Mouse (Mus musculus): ENCODE measurements around the gene Svbp. TPM values are rescaled to one million over a fixed set of nuclear protein-coding genes. Genes with fewer than 3 reads are reported as not detected.

Gene Svbp
- 70.2 TPM for polyA plus RNA-seq (2017; shearing (Covaris generic))

DNA sequence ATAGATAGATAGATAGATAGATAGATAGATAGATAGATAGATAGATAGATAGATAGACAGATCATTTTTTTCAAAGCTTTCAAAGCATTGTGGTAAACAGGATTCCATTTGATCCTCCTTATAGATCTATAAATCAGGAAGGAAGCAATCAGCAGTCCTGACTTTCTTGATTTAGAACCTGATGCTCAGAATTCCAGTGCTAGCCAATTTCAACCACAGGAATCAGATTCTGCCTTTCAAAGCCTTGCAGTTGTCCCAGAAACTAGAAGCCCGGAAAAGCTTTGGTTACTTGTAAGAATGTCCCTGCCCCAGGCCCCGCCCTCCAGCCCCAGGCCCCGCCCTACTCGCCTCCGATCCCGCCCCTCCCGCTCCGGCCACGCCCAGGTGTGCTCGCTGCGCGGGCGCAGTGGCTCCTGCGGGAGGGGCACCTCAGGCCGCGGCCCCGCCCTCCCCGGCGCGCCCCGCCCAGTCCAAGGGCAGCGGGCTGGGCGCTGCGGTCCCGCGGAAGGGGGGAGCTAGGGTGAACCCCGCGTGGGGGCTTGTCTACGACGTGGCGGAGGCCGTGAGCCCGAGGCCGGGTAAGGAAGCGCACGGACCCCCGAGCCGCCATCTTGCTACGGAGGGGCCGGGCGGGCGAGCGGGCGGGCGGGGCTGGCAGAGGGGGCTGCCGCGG lies at the start of gene Svbp:
Gene Svbp (plus strand): TSS at position 398 of the 673 bp plus-strand sequence.

DNA sequence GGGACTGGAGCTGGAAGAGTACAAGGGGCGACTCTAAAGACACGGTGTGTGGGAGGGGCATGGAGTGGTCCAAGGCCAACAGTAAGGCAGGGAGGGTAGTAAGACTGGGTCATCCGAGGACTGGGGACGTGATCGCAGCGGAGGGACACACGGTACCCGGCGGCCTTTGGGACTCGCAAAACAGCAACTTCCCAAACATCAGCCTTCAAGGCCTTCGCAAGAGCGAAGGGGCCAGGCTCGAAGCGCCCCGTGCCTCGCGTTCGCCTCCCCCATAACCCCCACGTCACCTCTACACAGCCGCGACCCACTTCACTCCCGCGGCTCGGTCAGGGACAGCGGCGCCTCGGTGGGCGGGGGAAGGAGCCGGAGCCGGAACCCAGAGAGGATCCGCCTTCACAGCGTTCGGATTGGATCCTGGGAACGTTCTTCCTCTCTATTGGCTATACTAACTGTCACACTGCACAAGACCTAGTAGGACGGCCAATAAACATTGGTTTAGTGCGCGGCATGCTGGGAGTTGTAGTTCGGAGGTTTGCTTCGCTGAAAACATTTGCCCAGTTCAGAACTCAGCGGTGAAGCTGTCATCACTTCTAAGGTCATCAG lies 21.2 kb upstream of the Svbp start, which contains the start of gene Zfp691:
Gene Zfp691 (minus strand): TSS at position 345 of the 603 bp plus-strand sequence.

DNA sequence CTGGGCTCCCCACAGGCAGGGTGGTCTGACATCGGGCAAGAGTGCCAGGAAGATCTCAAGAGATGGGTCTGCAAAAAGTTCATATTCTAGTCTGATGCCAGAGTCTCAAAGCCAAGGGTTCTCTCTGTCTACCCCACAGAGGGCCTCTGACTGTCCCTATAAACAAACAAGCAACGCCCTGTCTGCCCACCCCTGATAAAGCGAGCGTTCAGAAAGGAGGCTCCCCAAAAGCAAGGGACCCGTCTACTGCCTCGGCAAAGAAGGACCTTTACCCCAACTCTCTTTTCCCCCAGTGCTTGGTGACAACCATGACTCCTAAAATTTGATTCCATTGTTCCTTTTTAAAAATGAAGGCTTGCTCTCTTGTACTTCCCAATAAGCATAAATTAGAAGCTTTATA lies 5.2 kb upstream of the Svbp start, which contains the start of gene Ermap:
Gene Ermap (minus strand): TSS at position 148 of the 400 bp plus-strand sequence.

DNA sequence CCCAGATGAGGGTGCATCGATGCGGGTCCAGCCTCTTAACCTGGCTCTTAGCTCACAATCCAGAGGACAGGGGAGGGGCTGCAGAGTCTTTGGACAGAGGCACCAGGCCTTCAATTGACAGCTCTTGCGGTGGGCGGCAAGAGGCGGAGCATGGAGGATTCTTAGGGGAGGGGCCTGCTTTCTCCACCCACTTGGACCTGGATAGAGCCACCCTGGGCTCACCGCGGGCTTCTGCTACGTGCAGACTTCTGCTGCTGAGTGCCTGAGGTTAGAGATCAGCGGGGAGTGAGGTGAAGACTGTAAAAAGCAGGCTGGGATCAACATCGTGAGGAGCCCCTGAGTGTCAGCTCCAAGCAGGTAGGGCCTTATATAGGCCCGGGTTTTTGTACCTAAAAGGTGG lies 23.1 kb downstream of the Svbp start, which contains the start of gene Tmem269:
Gene Tmem269 (minus strand): TSS at position 49 of the 400 bp plus-strand sequence.

DNA sequence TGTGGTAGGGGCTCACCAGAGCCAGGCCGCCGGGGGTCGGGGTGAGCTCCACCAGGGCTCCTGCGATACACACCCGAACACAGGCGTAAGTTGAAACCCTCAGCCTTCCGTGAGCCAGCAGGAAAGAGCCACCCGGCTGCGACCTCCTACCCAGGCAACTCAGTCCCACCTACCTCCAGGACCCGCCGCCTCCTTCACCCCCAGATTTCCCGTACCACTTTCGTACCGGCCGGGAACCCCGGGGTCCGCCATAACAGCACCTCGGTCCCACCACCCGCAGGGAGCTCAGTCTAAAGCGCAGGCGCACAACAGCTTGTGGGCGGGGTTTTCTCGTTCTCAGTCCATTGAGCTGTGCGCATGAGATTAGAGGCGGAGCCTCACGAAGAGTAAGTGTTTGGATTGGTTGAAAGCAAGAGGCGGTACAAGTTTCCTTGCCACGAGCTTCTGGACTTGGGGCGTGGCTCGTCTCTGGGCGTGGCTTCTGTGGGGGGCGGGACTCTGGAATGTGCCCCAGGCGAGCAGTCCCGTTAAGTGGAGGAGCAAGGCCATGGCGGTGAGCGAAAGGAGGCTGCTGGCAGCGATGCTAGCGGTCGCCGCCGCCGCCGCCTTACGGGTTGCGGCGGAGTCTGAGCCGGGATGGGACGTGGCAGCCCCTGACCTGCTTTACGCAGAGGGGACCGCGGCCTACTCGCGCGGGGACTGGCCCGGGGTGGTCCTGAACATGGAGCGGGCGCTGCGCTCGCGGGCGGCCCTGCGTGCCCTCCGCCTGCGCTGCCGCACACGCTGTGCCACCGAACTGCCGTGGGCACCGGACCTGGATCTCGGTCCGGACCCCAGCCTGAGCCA lies 37.5 kb downstream of the Svbp start, which contains the start of the genes AU022252 and P3h1:
Gene AU022252 (minus strand): TSS at position 303 of the 846 bp plus-strand sequence.
Gene P3h1 (plus strand): TSS at position 506 of the 846 bp plus-strand sequence.

Other genes starting within 250 kb of the Svbp start
- gene Lao1, start 233.7 kb upstream of the Svbp start, polyA plus RNA-seq (2017; shearing (Covaris generic)) = not detected
- gene Slc2a1, start 86.6 kb upstream of the Svbp start, polyA plus RNA-seq (2017; shearing (Covaris generic)) = 69.7 TPM
- 3.4 TPM for gene Zfp691, start 21.1 kb upstream of the Svbp start, polyA plus RNA-seq (2017; shearing (Covaris generic))
- gene Ermap, start 5.3 kb upstream of the Svbp start, polyA plus RNA-seq (2017; shearing (Covaris generic)) = 0.57 TPM
- gene Tmem269, start 22.9 kb downstream of the Svbp start, polyA plus RNA-seq (2017; shearing (Covaris generic)) = 0.20 TPM
- gene AU022252, start 37.4 kb downstream of the Svbp start, polyA plus RNA-seq (2017; shearing (Covaris generic)) = 16.9 TPM
- 1.2 TPM for gene P3h1, start 37.6 kb downstream of the Svbp start, polyA plus RNA-seq (2017; shearing (Covaris generic))
- gene Cldn19, start 60.1 kb downstream of the Svbp start, polyA plus RNA-seq (2017; shearing (Covaris generic)) = not detected
- gene Ybx1, start 99.3 kb downstream of the Svbp start, polyA plus RNA-seq (2017; shearing (Covaris generic)) = 56.4 TPM
- gene Ppih, start 125.2 kb downstream of the Svbp start, polyA plus RNA-seq (2017; shearing (Covaris generic)) = 44.0 TPM
- gene Ccdc30, start 220.2 kb downstream of the Svbp start, polyA plus RNA-seq (2017; shearing (Covaris generic)) = 7.8 TPM
- 68.2 TPM for gene Ppcs, start 227.1 kb downstream of the Svbp start, polyA plus RNA-seq (2017; shearing (Covaris generic))
- 0.27 TPM for gene Zmynd12, start 227.5 kb downstream of the Svbp start, polyA plus RNA-seq (2017; shearing (Covaris generic))

Data from inflammation-experienced regulatory T-cells, adult 16 weeks (primary cell).